Mouse (Mus musculus): ENCODE results near the gene Scfd2. TPM values are rescaled to one million over a fixed set of nuclear protein-coding genes. Genes with fewer than 3 reads are reported as not detected.

Gene Scfd2
- polyA plus RNA-seq, 1 experiment from 2014 or later = 20.0 TPM

- Histone ChIP-seq H3K4me2 (no peak overlapping the region), H3K36me3 (no peaks in the 10 kb centered on the region), H3K9me3 (no peaks in the 10 kb centered on the region), H3K4me3 (no peak overlapping the region), H3K27me3 (no peaks in the 10 kb centered on the region), H3K9ac (no peak overlapping the region), H3K4me1 (replicated peaks) (peaks cover 13% of the 10 kb centered on the region), H3K27ac (no peak overlapping the region)
- peak; percentile 49; the same call in 1 of the 2 replicates for ATAC-seq (ENCODE audit: low FRiP score)
- WGBS = 23% methylated on average over 6 of the region's 6 CpGs
Observed at GRCm38 (mm10) chr5:74482633-74483032, 48.9 kb downstream of the Scfd2 start.

GRCm38 (mm10) chr5:74482034-74482433, 49.5 kb downstream of the Scfd2 start:
- Histone ChIP-seq H3K27me3 (no peaks in the 10 kb centered on the region), H3K9me3 (no peaks in the 10 kb centered on the region), H3K4me1 (replicated peaks) (peaks cover 13% of the 10 kb centered on the region), H3K36me3 (no peaks in the 10 kb centered on the region), H3K4me2 (no peak overlapping the region), H3K27ac (no peak overlapping the region), H3K4me3 (no peak overlapping the region), H3K9ac (no peak overlapping the region)
- no peak for ATAC-seq (ENCODE audit: low FRiP score)
- 71% methylated on average over 3 of the region's 3 CpGs for WGBS

GRCm38 (mm10) chr5:74480409-74480808, 51.1 kb downstream of the Scfd2 start:
- H3K36me3 ChIP-seq = no peaks in the 10 kb centered on the region
- WGBS = 81% methylated on average over 4 of the region's 4 CpGs

GRCm38 (mm10) chr5:74479947-74480346, 51.6 kb downstream of the Scfd2 start:
- Histone ChIP-seq H3K36me3 (no peaks in the 10 kb centered on the region), H3K9ac (no peak overlapping the region), H3K27me3 (no peaks in the 10 kb centered on the region), H3K9me3 (no peaks in the 10 kb centered on the region), H3K4me2 (no peak overlapping the region), H3K4me1 (replicated peaks) (peaks cover 13% of the 10 kb centered on the region), H3K4me3 (no peak overlapping the region), H3K27ac (no peak overlapping the region)
- 94% methylated on average over 4 of the region's 4 CpGs for WGBS
- ATAC-seq (ENCODE audit: low FRiP score) = no peak

More at GRCm38 (mm10) chr5:74480409-74480808, 51.1 kb downstream of the Scfd2 start:
- Histone ChIP-seq H3K4me3 (no peak overlapping the region), H3K4me2 (no peak overlapping the region), H3K27me3 (no peaks in the 10 kb centered on the region), H3K9ac (no peak overlapping the region), H3K9me3 (no peaks in the 10 kb centered on the region), H3K27ac (no peak overlapping the region), H3K4me1 (replicated peaks) (peaks cover 13% of the 10 kb centered on the region)
- no peak for ATAC-seq (ENCODE audit: low FRiP score)

GRCm38 (mm10) chr5:74479157-74479556, 52.4 kb downstream of the Scfd2 start:
- no peaks in the 10 kb centered on the region for H3K27me3 ChIP-seq
- H3K4me3 ChIP-seq = no peak overlapping the region
- ATAC-seq (ENCODE audit: low FRiP score) = no peak
- H3K4me1 ChIP-seq (replicated peaks) = peaks cover 13% of the 10 kb centered on the region
- H3K9me3 ChIP-seq = no peaks in the 10 kb centered on the region
- H3K27ac ChIP-seq = no peak overlapping the region
- no peak overlapping the region for H3K4me2 ChIP-seq
- 84% methylated on average over 5 of the region's 5 CpGs for WGBS
- no peak overlapping the region for H3K9ac ChIP-seq
- no peaks in the 10 kb centered on the region for H3K36me3 ChIP-seq

- Histone ChIP-seq H3K27ac (no peak overlapping the region), H3K9me3 (no peaks in the 10 kb centered on the region), H3K9ac (no peak overlapping the region), H3K4me1 (replicated peaks) (no peaks in the 10 kb centered on the region), H3K4me2 (no peak overlapping the region), H3K4me3 (no peak overlapping the region), H3K36me3 (no peaks in the 10 kb centered on the region), H3K27me3 (no peaks in the 10 kb centered on the region)
- no peak for ATAC-seq (ENCODE audit: low FRiP score)
- 81% methylated on average over 10 of the region's 10 CpGs for WGBS
Observed at GRCm38 (mm10) chr5:74476551-74476950, 55.0 kb downstream of the Scfd2 start.

GRCm38 (mm10) chr5:74473117-74473516, 58.4 kb downstream of the Scfd2 start:
- ATAC-seq (ENCODE audit: low FRiP score) = no peak
- no peak overlapping the region for H3K4me3 ChIP-seq
- 88% methylated on average over 11 of the region's 11 CpGs for WGBS
- no peaks in the 10 kb centered on the region for H3K9me3 ChIP-seq
- H3K36me3 ChIP-seq = no peaks in the 10 kb centered on the region
- no peak overlapping the region for H3K9ac ChIP-seq
- no peaks in the 10 kb centered on the region for H3K4me1 ChIP-seq (replicated peaks)
- no peaks in the 10 kb centered on the region for H3K27me3 ChIP-seq
- H3K27ac ChIP-seq = no peak overlapping the region
- no peak overlapping the region for H3K4me2 ChIP-seq

- Histone ChIP-seq H3K9me3 (no peaks in the 10 kb centered on the region), H3K27me3 (no peaks in the 10 kb centered on the region), H3K36me3 (no peaks in the 10 kb centered on the region), H3K4me1 (replicated peaks) (no peaks in the 10 kb centered on the region), H3K4me2 (no peak overlapping the region), H3K27ac (no peak overlapping the region), H3K4me3 (no peak overlapping the region), H3K9ac (no peak overlapping the region)
- WGBS = 87% methylated on average over 3 of the region's 3 CpGs
- ATAC-seq (ENCODE audit: low FRiP score) = no peak
Observed at GRCm38 (mm10) chr5:74470819-74471218, 60.7 kb downstream of the Scfd2 start.

GRCm38 (mm10) chr5:74469620-74470019, 61.9 kb downstream of the Scfd2 start:
- H3K27me3 ChIP-seq = no peaks in the 10 kb centered on the region

GRCm38 (mm10) chr5:74467753-74468152, 63.8 kb downstream of the Scfd2 start:
- no peak for ATAC-seq (ENCODE audit: low FRiP score)

More at GRCm38 (mm10) chr5:74469620-74470019, 61.9 kb downstream of the Scfd2 start:
- H3K4me2 ChIP-seq = no peak overlapping the region
- H3K36me3 ChIP-seq = no peaks in the 10 kb centered on the region
- no peaks in the 10 kb centered on the region for H3K9me3 ChIP-seq
- no peaks in the 10 kb centered on the region for H3K4me1 ChIP-seq (replicated peaks)
- H3K4me3 ChIP-seq = no peak overlapping the region
- ATAC-seq (ENCODE audit: low FRiP score) = no peak
- WGBS = 56% methylated on average over 1 of the region's 1 CpGs
- H3K9ac ChIP-seq = no peak overlapping the region
- no peak overlapping the region for H3K27ac ChIP-seq

GRCm38 (mm10) chr5:74456759-74457158, 74.8 kb downstream of the Scfd2 start:
- Histone ChIP-seq H3K27me3 (no peaks in the 10 kb centered on the region), H3K4me3 (no peak overlapping the region), H3K4me2 (no peak overlapping the region), H3K9ac (no peak overlapping the region), H3K36me3 (no peaks in the 10 kb centered on the region), H3K27ac (no peak overlapping the region), H3K9me3 (no peaks in the 10 kb centered on the region), H3K4me1 (replicated peaks) (no peaks in the 10 kb centered on the region)
- 93% methylated on average over 2 of the region's 2 CpGs for WGBS
- no peak for ATAC-seq (ENCODE audit: low FRiP score)

More at GRCm38 (mm10) chr5:74467753-74468152, 63.8 kb downstream of the Scfd2 start:
- 64% methylated on average over 3 of the region's 3 CpGs for WGBS
- no peak overlapping the region for H3K9ac ChIP-seq
- no peaks in the 10 kb centered on the region for H3K27me3 ChIP-seq
- no peak overlapping the region for H3K4me3 ChIP-seq
- no peaks in the 10 kb centered on the region for H3K36me3 ChIP-seq
- no peak overlapping the region for H3K27ac ChIP-seq
- no peaks in the 10 kb centered on the region for H3K4me1 ChIP-seq (replicated peaks)
- no peaks in the 10 kb centered on the region for H3K9me3 ChIP-seq
- H3K4me2 ChIP-seq = no peak overlapping the region

- WGBS = 93% methylated on average over 6 of the region's 6 CpGs
- no peaks in the 10 kb centered on the region for H3K9me3 ChIP-seq
- H3K4me3 ChIP-seq = no peak overlapping the region
- H3K36me3 ChIP-seq = no peaks in the 10 kb centered on the region
- no peak overlapping the region for H3K4me2 ChIP-seq
- H3K27me3 ChIP-seq = no peaks in the 10 kb centered on the region
- H3K27ac ChIP-seq = no peak overlapping the region
- no peak for ATAC-seq (ENCODE audit: low FRiP score)
- H3K9ac ChIP-seq = no peak overlapping the region
- H3K4me1 ChIP-seq (replicated peaks) = peaks cover under 1% of the 10 kb centered on the region; the same call in 1 of the 2 replicates
Observed at GRCm38 (mm10) chr5:74455510-74456269, 75.9 kb downstream of the Scfd2 start.

- H3K4me2 ChIP-seq = no peak overlapping the region
- no peaks in the 10 kb centered on the region for H3K27me3 ChIP-seq
- peaks cover 6% of the 10 kb centered on the region for H3K4me1 ChIP-seq (replicated peaks)
- no peak overlapping the region for H3K4me3 ChIP-seq
- no peaks in the 10 kb centered on the region for H3K36me3 ChIP-seq
- no peak for ATAC-seq (ENCODE audit: low FRiP score)
- no peak overlapping the region for H3K27ac ChIP-seq
- H3K9me3 ChIP-seq = no peaks in the 10 kb centered on the region
- H3K9ac ChIP-seq = no peak overlapping the region
- WGBS = 81% methylated on average over 9 of the region's 9 CpGs
Observed at GRCm38 (mm10) chr5:74455094-74455493, 76.5 kb downstream of the Scfd2 start.
